Mouse (Mus musculus) urinary bladder, postnatal 14 days (tissue): ENCODE measurements around the gene Dmtf1.
"Not testable (repeated sequence)": the region's sequence is repeated elsewhere in the genome, so short reads cannot be mapped to it uniquely, and the experiment has no call there.

ENCODE experiments used
- DNase-seq: peaks from one replicate; pipeline ENCODE4 v3.0.0; 2021; ENCODE audit warnings: low spot score

The Dmtf1 gene

GRCm38 (mm10) chr5:9161456-9162041, at the start of gene Dmtf1:
Gene Dmtf1, minus strand, starts transcription at chr5:9161776.
- DNase-seq: peak; percentile 87

GRCm38 (mm10) chr5:9186467-9186866, 24.9 kb upstream of the Dmtf1 start:
- DNase-seq: no peak

GRCm38 (mm10) chr5:9173295-9173694, 11.7 kb upstream of the Dmtf1 start:
- DNase-seq: no peak

- DNase-seq: not testable (repeated sequence)
Observed at GRCm38 (mm10) chr5:9169328-9170005, 7.9 kb upstream of the Dmtf1 start.

- DNase-seq: no peak
Observed at GRCm38 (mm10) chr5:9166366-9166765, 4.8 kb upstream of the Dmtf1 start.

- not testable (repeated sequence) for DNase-seq
Observed at GRCm38 (mm10) chr5:9165151-9165550, 3.6 kb upstream of the Dmtf1 start.

GRCm38 (mm10) chr5:9163411-9163810, 1.8 kb upstream of the Dmtf1 start:
- no peak for DNase-seq

- DNase-seq: peak; percentile 5
Observed at GRCm38 (mm10) chr5:9162088-9162487, 512 bp upstream of the Dmtf1 start.

- DNase-seq: peak; percentile 34
Observed at GRCm38 (mm10) chr5:9160831-9161455, 633 bp downstream of the Dmtf1 start.

GRCm38 (mm10) chr5:9157336-9157735, 4.2 kb downstream of the Dmtf1 start:
- no peak for DNase-seq

GRCm38 (mm10) chr5:9156746-9157145, 4.8 kb downstream of the Dmtf1 start:
- DNase-seq: no peak

GRCm38 (mm10) chr5:9149273-9149850, 12.2 kb downstream of the Dmtf1 start:
- DNase-seq: no peak

- no peak for DNase-seq
Observed at GRCm38 (mm10) chr5:9142376-9142775, 19.2 kb downstream of the Dmtf1 start.

- DNase-seq: no peak
Observed at GRCm38 (mm10) chr5:9140724-9141123, 20.9 kb downstream of the Dmtf1 start.

- no peak for DNase-seq
Observed at GRCm38 (mm10) chr5:9135588-9135987, 26.0 kb downstream of the Dmtf1 start.

- no peak for DNase-seq
Observed at GRCm38 (mm10) chr5:9131786-9132185, 29.8 kb downstream of the Dmtf1 start.

GRCm38 (mm10) chr5:9128566-9128965, 33.0 kb downstream of the Dmtf1 start:
- no peak for DNase-seq

GRCm38 (mm10) chr5:9124134-9124533, 37.4 kb downstream of the Dmtf1 start:
- no peak for DNase-seq

GRCm38 (mm10) chr5:9114162-9114561, 47.4 kb downstream of the Dmtf1 start:
- DNase-seq: no peak

- peak; percentile 60 for DNase-seq
Observed at GRCm38 (mm10) chr5:9111759-9112158, 49.8 kb downstream of the Dmtf1 start.

GRCm38 (mm10) chr5:9111285-9111684, 50.3 kb downstream of the Dmtf1 start:
- no peak for DNase-seq

GRCm38 (mm10) chr5:9109582-9109981, 52.0 kb downstream of the Dmtf1 start:
- no peak for DNase-seq

- no peak for DNase-seq
Observed at GRCm38 (mm10) chr5:9108490-9108889, 53.1 kb downstream of the Dmtf1 start.
